Mouse (Mus musculus): ENCODE data around the gene 2310034C09Rik. TPM values are rescaled to one million over a fixed set of nuclear protein-coding genes. Genes with fewer than 3 reads are reported as not detected.
"Not testable (repeated sequence)": the region's sequence is repeated elsewhere in the genome, so short reads cannot be mapped to it uniquely, and the experiment has no call there.

2310034C09Rik gene
- not detected in 2 replicates for total RNA-seq (2021)
- long read RNA-seq = 0 reads

DNA sequence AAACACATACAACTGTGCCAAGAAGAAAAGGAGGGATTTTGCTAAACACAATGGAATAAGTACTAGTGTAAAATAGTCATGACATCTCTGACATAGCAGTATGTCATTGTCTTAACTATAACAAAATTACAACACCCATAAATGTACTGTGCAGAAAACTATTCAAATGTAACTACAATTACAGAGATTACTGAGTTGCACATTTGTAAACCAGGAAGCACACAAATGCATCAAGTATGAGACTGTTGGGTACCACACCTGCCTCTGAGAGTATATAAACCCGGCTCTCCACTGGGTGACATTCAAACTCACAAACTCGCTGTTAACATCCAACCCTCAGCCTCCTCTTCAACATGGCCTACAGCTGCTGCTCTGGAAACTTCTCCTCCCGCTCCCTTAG is at the start of gene 2310034C09Rik:
2310034C09Rik (plus strand) TSS at position 301 of the 400 bp plus-strand sequence.
- not testable (repeated sequence) for DNase-seq

GRCm38 (mm10) chr16:88710757-88711156 is 47.9 kb upstream of the 2310034C09Rik start:
- DNase-seq = no peak

DNA sequence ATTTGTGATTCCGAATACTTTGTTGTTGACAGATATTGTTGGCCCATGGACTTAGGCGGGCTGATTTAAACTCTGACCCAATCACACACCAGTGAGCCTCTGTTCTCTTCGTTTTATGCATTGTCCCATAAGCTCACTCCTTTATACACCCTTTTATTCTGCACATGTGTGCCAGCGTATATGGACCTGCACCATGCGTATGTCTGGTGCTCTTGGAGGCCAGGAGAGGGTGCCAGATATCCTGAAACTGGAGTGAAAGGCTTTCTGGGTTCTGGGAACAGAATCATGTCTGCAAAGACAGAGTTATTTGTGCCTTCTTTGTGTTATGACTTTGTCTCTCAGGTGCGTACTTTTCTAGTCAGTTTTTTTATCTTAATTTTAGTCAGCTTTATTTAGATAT is 47.4 kb upstream of the 2310034C09Rik start:
- DNase-seq = no peak

GRCm38 (mm10) chr16:88716549-88716948 is 42.1 kb upstream of the 2310034C09Rik start:
- no peak for DNase-seq

DNA sequence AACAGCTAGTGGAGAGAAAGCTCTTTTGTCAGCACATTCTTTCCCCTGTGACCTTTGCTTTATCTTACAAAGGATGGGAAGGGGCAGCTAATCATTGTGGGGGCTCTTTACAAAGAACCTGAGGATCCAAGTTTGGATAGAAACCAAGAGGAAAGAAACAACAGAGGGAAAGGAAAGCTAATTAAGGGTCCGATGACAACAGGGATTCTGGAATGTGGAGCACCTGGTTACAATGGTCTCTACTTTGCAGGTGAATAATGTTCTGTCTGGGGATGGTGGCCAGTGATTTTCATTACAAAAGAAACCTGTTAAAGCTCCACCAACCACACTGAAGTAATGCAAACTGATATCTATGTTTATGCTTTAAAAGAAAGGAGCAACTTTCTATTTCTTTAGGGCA is 38.6 kb upstream of the 2310034C09Rik start:
- DNase-seq = no peak

- no peak for DNase-seq
Measured at GRCm38 (mm10) chr16:88728812-88729275, 29.8 kb upstream of the 2310034C09Rik start, which contains the start of gene Krtap13-1. TSS of gene Krtap13-1 (plus strand) at chr16:88728862.

- no peak for DNase-seq
Measured at GRCm38 (mm10) chr16:88735391-88735790, 23.3 kb upstream of the 2310034C09Rik start.

GRCm38 (mm10) chr16:88744750-88745340 is 13.8 kb upstream of the 2310034C09Rik start:
- DNase-seq = no peak

GRCm38 (mm10) chr16:88747943-88748342 is 10.7 kb upstream of the 2310034C09Rik start:
- no peak for DNase-seq

DNA sequence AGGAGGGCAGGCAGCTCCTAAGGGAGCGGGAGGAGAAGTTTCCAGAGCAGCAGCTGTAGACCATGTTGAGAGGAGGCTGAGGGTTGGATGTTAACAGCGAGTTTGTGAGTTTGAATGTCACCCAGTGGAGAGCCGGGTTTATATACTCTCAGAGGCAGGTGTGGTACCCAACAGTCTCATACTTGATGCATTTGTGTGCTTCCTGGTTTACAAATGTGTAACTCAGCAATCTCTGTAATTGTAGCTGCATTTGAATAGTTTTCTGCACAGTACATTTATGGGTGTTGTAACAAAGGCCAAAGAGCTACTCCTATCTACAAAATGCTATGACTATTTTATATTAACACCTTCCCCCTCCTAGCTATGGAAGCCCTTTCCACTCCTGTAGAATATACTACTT is 7.1 kb upstream of the 2310034C09Rik start, which contains the start of gene Krtap13:
Krtap13 (minus strand) TSS at position 101 of the 400 bp plus-strand sequence.
- DNase-seq = not testable (repeated sequence)

DNA sequence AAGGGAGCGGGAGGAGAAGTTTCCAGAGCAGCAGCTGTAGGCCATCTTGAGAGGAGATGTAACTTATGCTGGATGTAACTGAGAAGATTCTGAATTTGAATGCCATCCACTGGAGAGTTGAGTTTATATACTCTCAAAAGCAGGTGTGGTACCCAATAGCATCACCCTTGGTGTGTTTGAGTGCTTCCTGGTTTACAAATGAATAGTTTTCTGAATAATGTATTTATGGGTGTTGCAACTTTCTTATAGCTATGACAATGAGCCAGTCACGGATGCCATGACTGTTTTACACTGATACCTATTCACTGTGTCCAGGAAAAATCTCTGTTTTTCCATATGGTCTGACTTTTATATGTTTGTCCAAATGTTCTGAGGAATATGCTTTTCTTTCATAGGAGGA is 15.5 kb downstream of the 2310034C09Rik start, which contains the start of gene 2310057N15Rik:
2310057N15Rik (minus strand) TSS at position 101 of the 400 bp plus-strand sequence.
- DNase-seq = no peak

DNA sequence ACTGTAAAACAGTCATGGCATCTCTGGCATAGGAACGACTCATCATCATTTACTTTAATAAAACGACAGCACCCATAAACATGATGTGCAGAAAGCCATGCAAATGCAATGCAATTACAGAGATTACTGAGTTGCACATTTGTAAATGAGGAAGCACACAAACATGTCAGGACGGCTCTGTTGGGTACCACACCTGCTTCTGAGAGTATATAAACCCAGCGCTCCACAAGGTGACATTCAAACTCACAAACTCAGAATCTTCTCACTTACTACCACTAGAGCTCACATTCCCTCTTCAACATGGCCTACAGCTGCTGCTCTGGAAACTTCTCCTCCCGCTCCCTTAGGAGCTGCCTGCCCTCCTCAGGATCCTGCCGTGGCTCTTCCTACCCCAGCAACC is 18.9 kb downstream of the 2310034C09Rik start, which contains the start of gene Gm5965:
Gm5965 (plus strand) TSS at position 301 of the 400 bp plus-strand sequence.
- DNase-seq = no peak

GRCm38 (mm10) chr16:88786786-88787185 is 28.1 kb downstream of the 2310034C09Rik start:
- no peak for DNase-seq

Other genes with a start within 250 kb of the 2310034C09Rik start
- gene Cldn8, start 195.7 kb upstream of the 2310034C09Rik start, total RNA-seq (2021) = not detected in 2 replicates
- gene Krtap24-1, start 146.6 kb upstream of the 2310034C09Rik start, total RNA-seq (2021) = not detected in 2 replicates
- gene 2310079G19Rik, start 131.2 kb upstream of the 2310034C09Rik start, total RNA-seq (2021) = not detected in 2 replicates
- not detected in 2 replicates for gene Krtap26-1, start 111.1 kb upstream of the 2310034C09Rik start, total RNA-seq (2021)
- gene Krtap27-1, start 87.2 kb upstream of the 2310034C09Rik start, total RNA-seq (2021) = not detected in 2 replicates
- gene 2310061N02Rik, start 50.9 kb upstream of the 2310034C09Rik start, total RNA-seq (2021) = not detected in 2 replicates
- not detected in 2 replicates for gene Krtap13-1, start 30.0 kb upstream of the 2310034C09Rik start, total RNA-seq (2021)
- not detected in 2 replicates for gene Krtap13, start 7.2 kb upstream of the 2310034C09Rik start, total RNA-seq (2021)
- not detected in 2 replicates for gene 2310057N15Rik, start 15.4 kb downstream of the 2310034C09Rik start, total RNA-seq (2021)
- not detected in 2 replicates for gene Gm5965, start 19.0 kb downstream of the 2310034C09Rik start, total RNA-seq (2021)
- gene Gm20741, start 53.4 kb downstream of the 2310034C09Rik start, total RNA-seq (2021) = not detected in 2 replicates
- not detected in 2 replicates for gene Krtap15, start 61.4 kb downstream of the 2310034C09Rik start, total RNA-seq (2021)
- gene Krtap14, start 67.3 kb downstream of the 2310034C09Rik start, total RNA-seq (2021) = not detected in 2 replicates
- not detected in 2 replicates for gene Krtap19-1, start 110.6 kb downstream of the 2310034C09Rik start, total RNA-seq (2021)
- gene Krtap19-2, start 115.4 kb downstream of the 2310034C09Rik start, total RNA-seq (2021) = not detected in 2 replicates
- not detected in 2 replicates for gene Krtap19-3, start 119.2 kb downstream of the 2310034C09Rik start, total RNA-seq (2021)
- gene Krtap19-4, start 126.2 kb downstream of the 2310034C09Rik start, total RNA-seq (2021) = not detected in 2 replicates
- not detected in 2 replicates for gene Krtap19-5, start 137.6 kb downstream of the 2310034C09Rik start, total RNA-seq (2021)
- not detected in 2 replicates for gene Krtap19-9b, start 173.4 kb downstream of the 2310034C09Rik start, total RNA-seq (2021)
- not detected in 2 replicates for gene Krtap16-3, start 204.0 kb downstream of the 2310034C09Rik start, total RNA-seq (2021)

All from adrenal gland, postnatal 25 days (tissue).